Mouse (Mus musculus): ENCODE results near the gene Rad23a.

The Rad23a gene

GRCm38 (mm10) chr8:84790537-84790936 lies 49.9 kb downstream of the Rad23a start:
- H3K36me3 ChIP-seq (ENCODE audit: insufficient read depth, low read length): no peaks in the 10 kb centered on the region
- H3K4me3 ChIP-seq (replicated peaks; ENCODE audit: low read length): no peak overlapping the region
- no peak for TF ChIP-seq POU5F1 (IDR thresholded peaks at IDR 0.05; ENCODE audit: borderline replicate concordance, low read length)
- TF ChIP-seq CTCF (conservative IDR thresholded peaks at IDR 0.05; ENCODE audit: low read length): no peak
- no peak for TF ChIP-seq NANOG (IDR thresholded peaks at IDR 0.05; ENCODE audit: borderline replicate concordance, low read length)
- H3K4me1 ChIP-seq (replicated peaks; ENCODE audit: low read depth, low read length): peaks cover 27% of the 10 kb centered on the region
- H3K27me3 ChIP-seq (ENCODE audit: insufficient read depth, low read length): peaks cover 97% of the 10 kb centered on the region
- H3K9me3 ChIP-seq (ENCODE audit: low read length): no peaks in the 10 kb centered on the region

GRCm38 (mm10) chr8:84789855-84790486 lies 50.5 kb downstream of the Rad23a start:
- Histone ChIP-seq H3K4me1 (replicated peaks; ENCODE audit: low read depth, low read length) (peaks cover 33% of the 10 kb centered on the region), H3K36me3 (ENCODE audit: insufficient read depth, low read length) (no peaks in the 10 kb centered on the region)
- TF ChIP-seq NANOG (IDR thresholded peaks at IDR 0.05; ENCODE audit: borderline replicate concordance, low read length) (no peak), POU5F1 (IDR thresholded peaks at IDR 0.05; ENCODE audit: borderline replicate concordance, low read length) (no peak), CTCF (conservative IDR thresholded peaks at IDR 0.05; ENCODE audit: low read length) (no peak)

GRCm38 (mm10) chr8:84789345-84789744 lies 51.1 kb downstream of the Rad23a start:
- Histone ChIP-seq H3K36me3 (ENCODE audit: insufficient read depth, low read length) (no peaks in the 10 kb centered on the region), H3K4me3 (replicated peaks; ENCODE audit: low read length) (no peak overlapping the region), H3K4me1 (replicated peaks; ENCODE audit: low read depth, low read length) (peaks cover 39% of the 10 kb centered on the region), H3K27me3 (ENCODE audit: insufficient read depth, low read length) (peaks cover 97% of the 10 kb centered on the region), H3K9me3 (ENCODE audit: low read length) (no peaks in the 10 kb centered on the region)
- TF ChIP-seq NANOG (IDR thresholded peaks at IDR 0.05; ENCODE audit: borderline replicate concordance, low read length): no peak
- TF ChIP-seq CTCF (conservative IDR thresholded peaks at IDR 0.05; ENCODE audit: low read length): no peak
- no peak for TF ChIP-seq POU5F1 (IDR thresholded peaks at IDR 0.05; ENCODE audit: borderline replicate concordance, low read length)

More at GRCm38 (mm10) chr8:84789855-84790486, 50.5 kb downstream of the Rad23a start:
- Histone ChIP-seq H3K27me3 (ENCODE audit: insufficient read depth, low read length) (peaks cover 97% of the 10 kb centered on the region), H3K4me3 (replicated peaks; ENCODE audit: low read length) (no peak overlapping the region), H3K9me3 (ENCODE audit: low read length) (no peaks in the 10 kb centered on the region)

GRCm38 (mm10) chr8:84788896-84789295 lies 51.6 kb downstream of the Rad23a start:
- Histone ChIP-seq H3K36me3 (ENCODE audit: insufficient read depth, low read length) (no peaks in the 10 kb centered on the region), H3K4me3 (replicated peaks; ENCODE audit: low read length) (no peak overlapping the region), H3K4me1 (replicated peaks; ENCODE audit: low read depth, low read length) (peaks cover 39% of the 10 kb centered on the region), H3K27me3 (ENCODE audit: insufficient read depth, low read length) (peaks cover 97% of the 10 kb centered on the region), H3K9me3 (ENCODE audit: low read length) (no peaks in the 10 kb centered on the region)
- TF ChIP-seq CTCF (conservative IDR thresholded peaks at IDR 0.05; ENCODE audit: low read length) (no peak), NANOG (IDR thresholded peaks at IDR 0.05; ENCODE audit: borderline replicate concordance, low read length) (no peak), POU5F1 (IDR thresholded peaks at IDR 0.05; ENCODE audit: borderline replicate concordance, low read length) (no peak)

GRCm38 (mm10) chr8:84787523-84788302 lies 52.8 kb downstream of the Rad23a start:
- peaks cover 40% of the 10 kb centered on the region for H3K4me1 ChIP-seq (replicated peaks; ENCODE audit: low read depth, low read length)
- H3K4me3 ChIP-seq (replicated peaks; ENCODE audit: low read length): no peak overlapping the region
- H3K36me3 ChIP-seq (ENCODE audit: insufficient read depth, low read length): no peaks in the 10 kb centered on the region
- H3K9me3 ChIP-seq (ENCODE audit: low read length): no peaks in the 10 kb centered on the region
- peaks cover 97% of the 10 kb centered on the region for H3K27me3 ChIP-seq (ENCODE audit: insufficient read depth, low read length)
- TF ChIP-seq NANOG (IDR thresholded peaks at IDR 0.05; ENCODE audit: borderline replicate concordance, low read length) (no peak), POU5F1 (IDR thresholded peaks at IDR 0.05; ENCODE audit: borderline replicate concordance, low read length) (no peak), CTCF (conservative IDR thresholded peaks at IDR 0.05; ENCODE audit: low read length) (no peak)

- Histone ChIP-seq H3K36me3 (ENCODE audit: insufficient read depth, low read length) (no peaks in the 10 kb centered on the region), H3K4me1 (replicated peaks; ENCODE audit: low read depth, low read length) (peaks cover 40% of the 10 kb centered on the region), H3K9me3 (ENCODE audit: low read length) (no peaks in the 10 kb centered on the region), H3K27me3 (ENCODE audit: insufficient read depth, low read length) (peaks cover 98% of the 10 kb centered on the region), H3K4me3 (replicated peaks; ENCODE audit: low read length) (no peak overlapping the region)
- no peak for TF ChIP-seq POU5F1 (IDR thresholded peaks at IDR 0.05; ENCODE audit: borderline replicate concordance, low read length)
- TF ChIP-seq NANOG (IDR thresholded peaks at IDR 0.05; ENCODE audit: borderline replicate concordance, low read length): no peak
- no peak for TF ChIP-seq CTCF (conservative IDR thresholded peaks at IDR 0.05; ENCODE audit: low read length)
Measured at GRCm38 (mm10) chr8:84786801-84787467, 53.5 kb downstream of the Rad23a start.

GRCm38 (mm10) chr8:84785756-84786677 lies 54.4 kb downstream of the Rad23a start:
- no peaks in the 10 kb centered on the region for H3K36me3 ChIP-seq (ENCODE audit: insufficient read depth, low read length)
- peaks cover 45% of the 10 kb centered on the region for H3K4me1 ChIP-seq (replicated peaks; ENCODE audit: low read depth, low read length)
- peak overlapping the region; percentile 53 for H3K4me3 ChIP-seq (replicated peaks; ENCODE audit: low read length)
- H3K9me3 ChIP-seq (ENCODE audit: low read length): no peaks in the 10 kb centered on the region
- TF ChIP-seq POU5F1 (IDR thresholded peaks at IDR 0.05; ENCODE audit: borderline replicate concordance, low read length): no peak
- peaks cover 100% of the 10 kb centered on the region for H3K27me3 ChIP-seq (ENCODE audit: insufficient read depth, low read length)

- peaks cover 99% of the 10 kb centered on the region for H3K27me3 ChIP-seq (ENCODE audit: insufficient read depth, low read length)
- 0 out of 2 replicates have a peak overlapping the region, but pooled peaks have one; percentile 60 for H3K4me3 ChIP-seq (replicated peaks; ENCODE audit: low read length)
- no peaks in the 10 kb centered on the region for H3K36me3 ChIP-seq (ENCODE audit: insufficient read depth, low read length)
- H3K4me1 ChIP-seq (replicated peaks; ENCODE audit: low read depth, low read length): peaks cover 49% of the 10 kb centered on the region
- TF ChIP-seq CTCF (conservative IDR thresholded peaks at IDR 0.05; ENCODE audit: low read length) (no peak), NANOG (IDR thresholded peaks at IDR 0.05; ENCODE audit: borderline replicate concordance, low read length) (no peak), POU5F1 (IDR thresholded peaks at IDR 0.05; ENCODE audit: borderline replicate concordance, low read length) (no peak)
- no peaks in the 10 kb centered on the region for H3K9me3 ChIP-seq (ENCODE audit: low read length)
Measured at GRCm38 (mm10) chr8:84785506-84785755, 55.0 kb downstream of the Rad23a start.
